Mouse (Mus musculus) intestine, embryonic 14.5 days (tissue): ENCODE measurements around the gene Htra2. TPM values are rescaled to one million over a fixed set of nuclear protein-coding genes. Genes with fewer than 3 reads are reported as not detected.

Experiments used
- ATAC-seq: fragments of 200-750 bp; cut with Nextera tagmentation; replicated peaks from 2 replicates; pipeline ENCODE4 v1.8.0; 2017; ENCODE audit warnings: low read depth, moderate number of reproducible peaks, moderate TSS enrichment, moderate library complexity; ENCODE audit not compliant: low FRiP score, low TSS enrichment
- DNase-seq: peaks from one replicate; pipeline ENCODE4 v3.0.0-alpha.2; 2018; ENCODE audit warnings: low spot score
- H3K27ac ChIP-seq: fragments of 300-500 bp; sonication (generic); 2 replicates; pipeline ENCODE4 v1.5.1; 2014; ENCODE audit warnings: low read depth, mild to moderate bottlenecking, control low read depth
- H3K27me3 ChIP-seq: fragments of 300-500 bp; sonication (generic); replicated peaks from 2 replicates; pipeline ENCODE4 v1.6.1; 2014; ENCODE audit warnings: low read length, control low read depth; ENCODE audit not compliant: control insufficient read depth, insufficient read depth
- H3K36me3 ChIP-seq: fragments of 300-500 bp; sonication (generic); 2 replicates; pipeline ENCODE4 v1.6.1; 2014; ENCODE audit warnings: low read length, control low read depth; ENCODE audit not compliant: control insufficient read depth, insufficient read depth
- H3K4me1 ChIP-seq: fragments of 300-500 bp; sonication (generic); replicated peaks from 2 replicates; pipeline ENCODE4 v1.6.1; 2014; ENCODE audit warnings: low read length, control low read depth, mixed read lengths; ENCODE audit not compliant: control insufficient read depth, insufficient read depth
- H3K4me2 ChIP-seq: fragments of 300-500 bp; sonication (generic); 2 replicates; pipeline ENCODE4 v1.6.1; 2014; ENCODE audit warnings: low read length
- H3K4me3 ChIP-seq: fragments of 300-500 bp; sonication (generic); 2 replicates; pipeline ENCODE4 v1.5.1; 2014; ENCODE audit warnings: low read depth, low read length, control low read depth, mixed read lengths
- H3K9ac ChIP-seq: fragments of 300-500 bp; sonication (generic); 2 replicates; pipeline ENCODE4 v1.6.1; 2014; ENCODE audit warnings: mild to moderate bottlenecking, low read length
- H3K9me3 ChIP-seq: fragments of 300-500 bp; sonication (generic); 2 replicates; pipeline ENCODE4 v1.6.1; 2016; ENCODE audit warnings: low read length, control low read depth; ENCODE audit not compliant: control insufficient read depth
- WGBS: fragments of 180-500 bp; shearing (Covaris S2); extraction: QIAGEN DNeasy Blood & Tissue Kit; methylation state at CpG from one replicate; pipeline ENCODE4 v1.1.7; 2014; 5-methylcytosine and 5-hydroxymethylcytosine counted together
- polyA plus RNA-seq: library from polyadenylated mRNA; unstranded; fragments of >200 nt; fragmentation: Nextera tagmentation; extraction: Ambion mirVana; gene quantifications from 2 replicates; pipeline ENCODE4 v1.2.1, GENCODE M21; 2014

The Htra2 gene
- polyA plus RNA-seq, 1 experiment from 2014 or later, result 42.6 TPM

- ATAC-seq (no peak), DNase-seq (no peak)
- 77% methylated on average over 7 of the region's 7 CpGs for WGBS
- H3K9ac ChIP-seq, result no peak overlapping the region
- peaks cover 11% of the 10 kb centered on the region for H3K4me1 ChIP-seq
- H3K4me2 ChIP-seq, result no peak overlapping the region
- H3K27ac ChIP-seq, result no peak overlapping the region
- no peaks in the 10 kb centered on the region for H3K9me3 ChIP-seq
- H3K36me3 ChIP-seq, result 0 out of 2 replicates have a peak, but pooled peaks cover 5% of the 10 kb centered on the region
- H3K27me3 ChIP-seq, result peaks cover 13% of the 10 kb centered on the region; the same call in 1 of the 2 replicates
- H3K4me3 ChIP-seq, result no peak overlapping the region
Measured at GRCm38 (mm10) chr6:83031111-83031510, 24.0 kb downstream of the Htra2 start.

- Histone ChIP-seq H3K9ac (no peak overlapping the region), H3K9me3 (no peaks in the 10 kb centered on the region), H3K4me2 (no peak overlapping the region), H3K27ac (no peak overlapping the region), H3K4me3 (no peak overlapping the region), H3K4me1 (peaks cover 8% of the 10 kb centered on the region), H3K36me3 (0 out of 2 replicates have a peak, but pooled peaks cover 5% of the 10 kb centered on the region), H3K27me3 (peaks cover 13% of the 10 kb centered on the region; the same call in 1 of the 2 replicates)
- DNase-seq, result no peak
- no peak for ATAC-seq
- WGBS, result 32% methylated on average over 10 of the region's 10 CpGs
Measured at GRCm38 (mm10) chr6:83029777-83030176, 25.3 kb downstream of the Htra2 start.

GRCm38 (mm10) chr6:83027706-83028105 lies 27.4 kb downstream of the Htra2 start:
- no peak overlapping the region for H3K9ac ChIP-seq
- WGBS, result 49% methylated on average over 7 of the region's 9 CpGs
- 0 out of 2 replicates have a peak, but pooled peaks cover 5% of the 10 kb centered on the region for H3K36me3 ChIP-seq
- no peaks in the 10 kb centered on the region for H3K9me3 ChIP-seq
- DNase-seq (no peak), ATAC-seq (no peak)
- peaks cover 5% of the 10 kb centered on the region for H3K4me1 ChIP-seq
- no peak overlapping the region for H3K4me2 ChIP-seq
- no peak overlapping the region for H3K4me3 ChIP-seq
- H3K27ac ChIP-seq, result no peak overlapping the region
- H3K27me3 ChIP-seq, result peaks cover 13% of the 10 kb centered on the region; the same call in 1 of the 2 replicates

- H3K4me1 ChIP-seq, result peaks cover 4% of the 10 kb centered on the region
- no peak overlapping the region for H3K27ac ChIP-seq
- 78% methylated on average over 8 of the region's 8 CpGs for WGBS
- H3K36me3 ChIP-seq, result 0 out of 2 replicates have a peak, but pooled peaks cover 5% of the 10 kb centered on the region
- H3K9me3 ChIP-seq, result no peaks in the 10 kb centered on the region
- DNase-seq, result no peak
- peaks cover 13% of the 10 kb centered on the region; the same call in 1 of the 2 replicates for H3K27me3 ChIP-seq
- ATAC-seq, result no peak
- no peak overlapping the region for H3K4me3 ChIP-seq
- H3K4me2 ChIP-seq, result no peak overlapping the region
- H3K9ac ChIP-seq, result no peak overlapping the region
Measured at GRCm38 (mm10) chr6:83027293-83027692, 27.8 kb downstream of the Htra2 start.

- H3K4me2 ChIP-seq, result no peak overlapping the region
- H3K9ac ChIP-seq, result no peak overlapping the region
- H3K4me3 ChIP-seq, result no peak overlapping the region
- H3K27me3 ChIP-seq, result peaks cover 2% of the 10 kb centered on the region; the same call in 1 of the 2 replicates
- H3K4me1 ChIP-seq, result no peaks in the 10 kb centered on the region; the same call in 1 of the 2 replicates
- DNase-seq, result no peak
- WGBS, result 97% methylated on average over 4 of the region's 4 CpGs
- no peaks in the 10 kb centered on the region for H3K36me3 ChIP-seq
- ATAC-seq, result no peak
- no peaks in the 10 kb centered on the region for H3K9me3 ChIP-seq
- no peak overlapping the region for H3K27ac ChIP-seq
Measured at GRCm38 (mm10) chr6:83025221-83025620, 29.9 kb downstream of the Htra2 start.

- H3K36me3 ChIP-seq, result no peaks in the 10 kb centered on the region
- no peak for DNase-seq
- no peak overlapping the region for H3K4me2 ChIP-seq
- no peaks in the 10 kb centered on the region; the same call in 1 of the 2 replicates for H3K4me1 ChIP-seq
- H3K27me3 ChIP-seq, result no peaks in the 10 kb centered on the region
- WGBS, result 62% methylated on average over 4 of the region's 4 CpGs
- H3K9me3 ChIP-seq, result no peaks in the 10 kb centered on the region
- no peak overlapping the region for H3K9ac ChIP-seq
- no peak for ATAC-seq
- no peak overlapping the region for H3K27ac ChIP-seq
- H3K4me3 ChIP-seq, result no peak overlapping the region
Measured at GRCm38 (mm10) chr6:83024421-83024820, 30.7 kb downstream of the Htra2 start.

GRCm38 (mm10) chr6:83023786-83024185 lies 31.3 kb downstream of the Htra2 start:
- H3K4me3 ChIP-seq, result no peak overlapping the region
- no peak overlapping the region for H3K27ac ChIP-seq
- H3K4me2 ChIP-seq, result no peak overlapping the region
- H3K9me3 ChIP-seq, result no peaks in the 10 kb centered on the region
- ATAC-seq, result no peak
- no peak overlapping the region for H3K9ac ChIP-seq
- WGBS, result 91% methylated on average over 2 of the region's 2 CpGs
- no peaks in the 10 kb centered on the region for H3K27me3 ChIP-seq
- H3K4me1 ChIP-seq, result no peaks in the 10 kb centered on the region; the same call in 1 of the 2 replicates
- no peaks in the 10 kb centered on the region for H3K36me3 ChIP-seq
- DNase-seq, result no peak

- WGBS, result 84% methylated on average over 9 of the region's 9 CpGs
- no peak overlapping the region for H3K4me2 ChIP-seq
Measured at GRCm38 (mm10) chr6:83023008-83023407, 32.1 kb downstream of the Htra2 start.

More at GRCm38 (mm10) chr6:83023008-83023407, 32.1 kb downstream of the Htra2 start:
- Histone ChIP-seq H3K27ac (no peak overlapping the region), H3K4me3 (no peak overlapping the region), H3K4me1 (no peaks in the 10 kb centered on the region; the same call in 1 of the 2 replicates), H3K36me3 (no peaks in the 10 kb centered on the region), H3K9ac (no peak overlapping the region), H3K27me3 (no peaks in the 10 kb centered on the region), H3K9me3 (no peaks in the 10 kb centered on the region)
- no peak for DNase-seq
- no peak for ATAC-seq
